Mouse (Mus musculus): ENCODE results near the gene Aebp1. TPM values are rescaled to one million over a fixed set of nuclear protein-coding genes. Genes with fewer than 3 reads are reported as not detected.

Aebp1 gene
- polyA plus RNA-seq, 1 experiment from 2014 or later: 33.9 TPM

GRCm38 (mm10) chr11:5851021-5851736 lies 10.6 kb upstream of the Aebp1 start:
- Histone ChIP-seq H3K27me3 (ENCODE audit: insufficient read depth, low read length) (no peaks in the 10 kb centered on the region), H3K4me3 (replicated peaks; ENCODE audit: low read depth, low read length) (no peak overlapping the region), H3K4me1 (replicated peaks; ENCODE audit: insufficient read depth, low read length) (0 out of 2 replicates have a peak, but pooled peaks cover 2% of the 10 kb centered on the region), H3K36me3 (ENCODE audit: insufficient read depth, low read length) (no peaks in the 10 kb centered on the region), H3K27ac (no peak overlapping the region), H3K9me3 (replicated peaks; ENCODE audit: low read length) (no peaks in the 10 kb centered on the region), H3K4me2 (ENCODE audit: low read length) (no peak overlapping the region), H3K9ac (ENCODE audit: low read depth, low read length) (no peak overlapping the region)
- 45% methylated on average over 4 of the region's 4 CpGs for WGBS
- no peak for DNase-seq (ENCODE audit: low spot score)
- TF ChIP-seq CTCF (IDR thresholded peaks at IDR 0.05; ENCODE audit: low read depth): no peak
- no peak for ATAC-seq (replicated peaks; ENCODE audit: low FRiP score, low read depth)

- no peaks in the 10 kb centered on the region for H3K4me1 ChIP-seq (replicated peaks; ENCODE audit: insufficient read depth, low read length)
- no peak for TF ChIP-seq CTCF (IDR thresholded peaks at IDR 0.05; ENCODE audit: low read depth)
- WGBS: 11% methylated on average over 1 of the region's 1 CpGs
These were observed 9.4 kb upstream of the Aebp1 start for GRCm38 (mm10) chr11:5852314-5852713.

DNA sequence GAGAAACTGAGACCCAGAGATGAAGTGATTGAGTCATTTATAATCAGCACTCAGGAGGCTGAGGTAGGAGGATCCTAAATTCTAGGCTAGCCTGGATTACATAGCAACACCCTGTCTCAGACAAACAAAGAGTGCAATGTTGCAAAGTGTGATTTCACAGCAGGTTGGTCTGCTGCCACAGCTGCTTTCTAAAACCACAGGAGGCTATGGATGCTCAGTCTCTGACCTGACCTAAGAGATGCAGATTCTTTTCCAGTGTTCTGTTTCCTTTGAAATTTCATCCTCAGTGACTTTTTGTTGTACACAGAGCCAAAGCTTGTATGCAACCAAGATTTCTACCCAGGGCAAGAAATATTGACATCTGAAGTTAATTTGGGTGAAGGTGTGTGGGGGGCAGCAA lies 6.3 kb upstream of the Aebp1 start:
- H3K4me1 ChIP-seq (replicated peaks; ENCODE audit: insufficient read depth, low read length): no peaks in the 10 kb centered on the region
- peak overlapping the region; percentile 35; the same call in 1 of the 2 replicates for H3K9ac ChIP-seq (ENCODE audit: low read depth, low read length)
- no peaks in the 10 kb centered on the region for H3K27me3 ChIP-seq (ENCODE audit: insufficient read depth, low read length)
- no peak overlapping the region for H3K27ac ChIP-seq
- no peaks in the 10 kb centered on the region for H3K36me3 ChIP-seq (ENCODE audit: insufficient read depth, low read length)
- no peak for TF ChIP-seq CTCF (IDR thresholded peaks at IDR 0.05; ENCODE audit: low read depth)
- H3K4me3 ChIP-seq (replicated peaks; ENCODE audit: low read depth, low read length): no peak overlapping the region
- DNase-seq (ENCODE audit: low spot score) (no peak), ATAC-seq (replicated peaks; ENCODE audit: low FRiP score, low read depth) (no peak)
- H3K9me3 ChIP-seq (replicated peaks; ENCODE audit: low read length): no peaks in the 10 kb centered on the region
- H3K4me2 ChIP-seq (ENCODE audit: low read length): no peak overlapping the region

More at GRCm38 (mm10) chr11:5852314-5852713, 9.4 kb upstream of the Aebp1 start:
- H3K9me3 ChIP-seq (replicated peaks; ENCODE audit: low read length): no peaks in the 10 kb centered on the region
- H3K27ac ChIP-seq: no peak overlapping the region
- H3K4me2 ChIP-seq (ENCODE audit: low read length): no peak overlapping the region
- H3K9ac ChIP-seq (ENCODE audit: low read depth, low read length): no peak overlapping the region
- no peaks in the 10 kb centered on the region for H3K27me3 ChIP-seq (ENCODE audit: insufficient read depth, low read length)
- no peaks in the 10 kb centered on the region for H3K36me3 ChIP-seq (ENCODE audit: insufficient read depth, low read length)
- DNase-seq (ENCODE audit: low spot score) (no peak), ATAC-seq (replicated peaks; ENCODE audit: low FRiP score, low read depth) (0 out of 2 replicates have a peak, but pooled peaks have one; percentile 30)
- no peak overlapping the region for H3K4me3 ChIP-seq (replicated peaks; ENCODE audit: low read depth, low read length)

DNA sequence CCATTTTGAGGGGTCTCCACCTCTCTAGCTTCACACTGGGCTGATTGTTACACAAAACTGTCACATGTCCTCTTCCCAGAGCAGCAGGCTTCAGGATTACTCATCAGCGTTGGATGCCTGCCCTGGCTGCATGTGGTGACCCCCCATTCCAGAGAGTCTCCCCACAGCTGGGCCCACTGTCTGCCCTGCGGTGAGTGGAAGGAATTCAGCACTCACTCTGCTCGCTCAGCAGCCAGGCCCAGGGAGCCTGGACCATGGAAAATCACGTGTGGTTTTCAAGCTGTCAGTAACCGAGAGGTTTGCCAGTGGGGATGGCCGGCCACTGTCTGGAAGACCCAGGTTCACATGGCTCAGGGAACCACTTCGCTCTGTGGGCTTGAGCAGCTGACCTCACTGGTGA lies 5.8 kb upstream of the Aebp1 start:
- H3K27me3 ChIP-seq (ENCODE audit: insufficient read depth, low read length): no peaks in the 10 kb centered on the region
- H3K4me3 ChIP-seq (replicated peaks; ENCODE audit: low read depth, low read length): no peak overlapping the region
- no peak overlapping the region for H3K4me2 ChIP-seq (ENCODE audit: low read length)
- DNase-seq (ENCODE audit: low spot score): peak; percentile 41
- no peaks in the 10 kb centered on the region for H3K9me3 ChIP-seq (replicated peaks; ENCODE audit: low read length)
- H3K27ac ChIP-seq: no peak overlapping the region
- WGBS: 34% methylated on average over 7 of the region's 7 CpGs
- H3K4me1 ChIP-seq (replicated peaks; ENCODE audit: insufficient read depth, low read length): no peaks in the 10 kb centered on the region
- H3K9ac ChIP-seq (ENCODE audit: low read depth, low read length): peak overlapping the region; percentile 35; the same call in 1 of the 2 replicates
- TF ChIP-seq CTCF (IDR thresholded peaks at IDR 0.05; ENCODE audit: low read depth): no peak
- ATAC-seq (replicated peaks; ENCODE audit: low FRiP score, low read depth): 0 out of 2 replicates have a peak, but pooled peaks have one; percentile 15
- H3K36me3 ChIP-seq (ENCODE audit: insufficient read depth, low read length): no peaks in the 10 kb centered on the region

DNA sequence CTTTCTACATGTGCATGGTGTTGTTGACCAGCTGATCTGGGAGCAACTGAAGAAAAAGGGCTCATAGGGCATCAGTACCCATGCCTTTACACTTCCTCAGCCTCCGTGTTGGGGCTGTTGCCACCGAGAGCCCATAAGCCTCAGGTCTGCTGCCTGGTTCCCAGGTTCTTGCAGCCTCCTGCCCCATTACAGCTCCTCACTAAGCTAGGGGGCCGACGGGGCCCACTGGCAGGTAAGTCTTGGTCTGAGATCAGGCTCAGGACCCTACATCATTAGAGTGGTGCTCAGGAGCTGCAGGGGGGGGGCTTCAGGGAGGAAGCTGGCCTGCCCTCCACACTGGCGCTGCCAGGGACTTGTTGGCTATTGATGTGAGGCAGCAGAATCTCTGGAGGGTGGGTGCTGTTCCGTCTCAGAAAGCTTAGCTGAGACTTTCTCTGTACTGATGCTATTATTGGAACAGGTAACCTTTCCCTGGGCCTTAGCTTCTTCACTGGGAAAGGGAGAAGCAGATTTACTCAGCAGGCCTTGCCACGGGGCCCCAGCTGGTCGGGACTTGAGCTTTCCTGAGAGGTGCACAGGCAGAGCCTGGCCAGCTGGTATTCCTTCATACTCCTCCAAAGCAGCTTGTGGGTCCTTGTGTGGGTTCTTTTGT lies 5.1 kb upstream of the Aebp1 start:
- no peak for TF ChIP-seq CTCF (IDR thresholded peaks at IDR 0.05; ENCODE audit: low read depth)
- WGBS: 77% methylated on average over 8 of the region's 8 CpGs

GRCm38 (mm10) chr11:5858723-5859122 lies 3.0 kb upstream of the Aebp1 start:
- H3K27me3 ChIP-seq (ENCODE audit: insufficient read depth, low read length): no peaks in the 10 kb centered on the region
- H3K9ac ChIP-seq (ENCODE audit: low read depth, low read length): no peak overlapping the region
- peak; percentile 47 for TF ChIP-seq CTCF (IDR thresholded peaks at IDR 0.05; ENCODE audit: low read depth)
- no peaks in the 10 kb centered on the region for H3K9me3 ChIP-seq (replicated peaks; ENCODE audit: low read length)
- 87% methylated on average over 1 of the region's 1 CpGs for WGBS
- ATAC-seq (replicated peaks; ENCODE audit: low FRiP score, low read depth) (no peak), DNase-seq (ENCODE audit: low spot score) (no peak)
- H3K4me2 ChIP-seq (ENCODE audit: low read length): no peak overlapping the region
- H3K36me3 ChIP-seq (ENCODE audit: insufficient read depth, low read length): no peaks in the 10 kb centered on the region
- H3K4me3 ChIP-seq (replicated peaks; ENCODE audit: low read depth, low read length): no peak overlapping the region
- peaks cover 21% of the 10 kb centered on the region; the same call in 1 of the 2 replicates for H3K4me1 ChIP-seq (replicated peaks; ENCODE audit: insufficient read depth, low read length)
- no peak overlapping the region for H3K27ac ChIP-seq

More for the DNA sequence above, 5.1 kb upstream of the Aebp1 start:
- no peak for ATAC-seq (replicated peaks; ENCODE audit: low FRiP score, low read depth)
- Histone ChIP-seq H3K36me3 (ENCODE audit: insufficient read depth, low read length) (no peaks in the 10 kb centered on the region), H3K4me1 (replicated peaks; ENCODE audit: insufficient read depth, low read length) (peaks cover 6% of the 10 kb centered on the region; the same call in 1 of the 2 replicates), H3K9ac (ENCODE audit: low read depth, low read length) (no peak overlapping the region), H3K27me3 (ENCODE audit: insufficient read depth, low read length) (no peaks in the 10 kb centered on the region), H3K4me2 (ENCODE audit: low read length) (no peak overlapping the region), H3K9me3 (replicated peaks; ENCODE audit: low read length) (no peaks in the 10 kb centered on the region), H3K27ac (no peak overlapping the region), H3K4me3 (replicated peaks; ENCODE audit: low read depth, low read length) (no peak overlapping the region)
- no peak for DNase-seq (ENCODE audit: low spot score)
